Comparison of ENCODE assay signal across 16 mouse cellular contexts in the genomic region with DNA sequence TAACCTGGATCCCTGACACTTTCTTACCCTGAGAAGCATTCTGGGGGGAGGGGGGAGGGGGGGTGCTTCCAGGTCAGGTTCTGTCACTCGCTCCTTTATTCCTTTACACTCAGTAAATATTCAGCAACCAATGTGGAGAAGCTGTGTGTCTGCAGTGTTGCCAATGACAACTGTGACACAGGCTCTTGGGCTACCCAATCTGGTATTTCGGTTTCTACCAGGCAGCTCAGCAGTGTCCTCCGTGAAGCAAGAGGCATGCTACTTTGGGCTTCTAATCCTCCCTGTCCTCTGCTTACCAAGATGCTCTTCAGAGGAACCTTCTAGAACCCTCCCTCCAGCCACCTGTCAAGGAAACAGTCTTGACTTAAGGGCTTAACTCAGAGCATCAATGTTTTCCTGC.
A peak's percentile ranks its signal among the peaks of the same experiment; 100 is the strongest.
DNase-seq lines count a peak whose midpoint lies in the region; TF ChIP-seq lines count a peak whose summit lies in the region.
"Had no signal": no experiment of that assay in that cellular context is flagged by ENCODE, and none has a peak within 500 bp of the region (broad histone marks: within the 10 kb centered on the region; RNA-seq: fewer than 3 reads in every experiment).

No protein-coding gene starts in this region.

- DNase-seq in layer of hippocampus, adult 18-20 months (ENCODE audit: low spot score in 2 of 2): peak; percentile 40 to 59
- DNase-seq in layer of hippocampus, postnatal 25 days (ENCODE audit: extremely low spot score in 1 of 2, low spot score in 1 of 2): no peak
- no peak for DNase-seq in layer of hippocampus, adult 2 months (ENCODE audit: low spot score in 2 of 2)
- DNase-seq in layer of hippocampus, adult 11-12 months (ENCODE audit: low spot score): no peak
- peak; percentile 50 for DNase-seq in layer of hippocampus, adult 9-11 months
- DNase-seq in layer of hippocampus, adult 9-10 months (ENCODE audit: low spot score): no peak
- DNase-seq: adrenal gland, adult 2 months; adrenal gland, adult 8-10 months; adrenal gland, postnatal 10 days; adrenal gland, postnatal 14 days; adrenal gland, postnatal 25 days; adrenal gland, postnatal 36 days; B cell, adult 2 months; cerebellum, adult 11 months; cerebellum, adult 11-12 months; cerebellum, adult 18-20 months had no signal

- no peak for TF ChIP-seq CTCF in layer of hippocampus, adult 2 months (conservative IDR thresholded peaks at IDR 0.05)

- no peak overlapping the region for H3K4me3 ChIP-seq in layer of hippocampus, adult 2 months

- H3K27ac ChIP-seq in layer of hippocampus, adult 2 months: peak overlapping the region; percentile 80

Comparison
In these comparisons a context has a peak if more than half of its experiments do, and no peak if none do; other contexts are left out.
1. DNase-seq: peak in layer of hippocampus, adult 18-20 months (2 of 2) and layer of hippocampus, adult 9-11 months (single experiment); none in layer of hippocampus, postnatal 25 days (0 of 2), layer of hippocampus, adult 2 months (0 of 2), layer of hippocampus, adult 11-12 months (single experiment) and layer of hippocampus, adult 9-10 months (single experiment).